ENCODE assay signal across 22 mouse cellular contexts in genomic region chr4:86274663-86275062, GRCm38 (mm10).
"Had no signal": no experiment of that assay in that cellular context is flagged by ENCODE, and none has a peak within 500 bp of the region (broad histone marks: within the 10 kb centered on the region; RNA-seq: fewer than 3 reads in every experiment).

No protein-coding gene starts in this region.

- H3K27ac ChIP-seq: heart, adult 2 months; heart, embryonic 13.5 days; heart, embryonic 15.5 days; hindbrain, embryonic 13.5 days; hindbrain, embryonic 15.5 days; hindbrain, postnatal 0 days; kidney, embryonic 15.5 days; limb, embryonic 13.5 days; limb, embryonic 15.5 days; liver, embryonic 12.5 days; liver, embryonic 14.5 days had no signal

- H3K4me3 ChIP-seq: gastrocnemius, adult 2 months; heart, adult 2 months; heart, embryonic 13.5 days; heart, embryonic 15.5 days; hindbrain, embryonic 13.5 days; hindbrain, embryonic 15.5 days; kidney, embryonic 15.5 days; limb, embryonic 13.5 days; limb, embryonic 15.5 days; liver, embryonic 12.5 days had no signal

- DNase-seq: heart, adult 11 months; heart, adult 2 months; heart, postnatal 14 days; heart, postnatal 36 days; kidney, adult 11 months; kidney, adult 2 months; kidney, adult 9 months; kidney, postnatal 14 days; kidney, postnatal 36 days; layer of hippocampus, postnatal 36 days; left cerebral cortex, postnatal 4 days had no signal
